Mouse (Mus musculus): ENCODE results near the gene 4930402H24Rik. TPM values are rescaled to one million over a fixed set of nuclear protein-coding genes. Genes with fewer than 3 reads are reported as not detected.

4930402H24Rik gene
- polyA plus RNA-seq, 1 experiment from 2014 or later, result 70.6 TPM

DNA sequence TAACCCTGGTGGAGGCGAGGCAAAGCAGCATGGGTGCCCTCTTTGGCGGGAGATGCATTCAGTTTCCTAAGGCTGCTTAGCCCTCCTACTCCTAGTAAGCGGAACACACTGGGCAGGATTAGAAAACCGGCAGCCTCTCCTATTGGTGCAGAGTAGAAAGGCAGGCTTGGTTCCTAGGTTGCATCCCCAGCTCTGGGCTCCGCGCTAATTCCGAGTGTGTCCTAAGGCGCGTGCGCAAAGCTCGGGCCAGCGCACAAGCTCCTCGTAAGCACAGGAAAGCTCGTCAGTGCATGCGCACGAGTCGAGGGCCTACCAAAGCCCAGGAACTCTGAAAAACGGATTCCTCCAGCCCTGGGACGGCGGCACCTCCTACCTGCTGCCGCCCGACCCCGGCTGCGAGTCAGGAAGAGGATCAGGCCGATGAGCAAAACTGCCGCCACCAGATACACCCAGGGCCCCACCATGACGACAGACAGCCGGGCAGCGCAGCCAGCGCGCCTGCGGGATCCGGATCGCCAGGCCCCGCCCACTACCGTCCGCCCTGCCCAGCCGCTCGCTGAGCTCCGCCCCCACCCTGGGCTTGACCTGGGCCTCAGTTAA, 242.0 kb downstream of the 4930402H24Rik start, which contains the start of gene Ddrgk1:
Gene Ddrgk1 (minus strand): TSS at position 558 of the 600 bp plus-strand sequence.
- peak; percentile 95 for ATAC-seq (ENCODE audit: low FRiP score)
- H3K36me3 ChIP-seq (ENCODE audit: control insufficient read depth, insufficient read depth, low read length), result peaks cover 4% of the 10 kb centered on the region; the same call in 1 of the 2 replicates
- H3K27me3 ChIP-seq (ENCODE audit: control insufficient read depth, insufficient read depth, low read length), result no peaks in the 10 kb centered on the region
- no peaks in the 10 kb centered on the region for H3K9me3 ChIP-seq (ENCODE audit: control insufficient read depth, low read length)
- DNase-seq (ENCODE audit: low spot score), result peak; percentile 94
- H3K4me3 ChIP-seq (ENCODE audit: low read depth, low read length), result peak within 1 kb of the TSS; percentile 59
- H3K4me2 ChIP-seq (replicated peaks; ENCODE audit: low read depth, low read length), result peak within 1 kb of the TSS; percentile 62
- H3K27ac ChIP-seq (ENCODE audit: low read depth, low read length), result peak within 1 kb of the TSS; percentile 97
- under 1% methylated on average over 40 of the region's 40 CpGs for WGBS
- 0 out of 2 replicates have a peak, but pooled peaks cover 2% of the 10 kb centered on the region for H3K4me1 ChIP-seq (replicated peaks; ENCODE audit: control insufficient read depth, insufficient read depth, low read length)
- peak within 1 kb of the TSS; percentile 88 for H3K9ac ChIP-seq (ENCODE audit: low read depth, low read length)

DNA sequence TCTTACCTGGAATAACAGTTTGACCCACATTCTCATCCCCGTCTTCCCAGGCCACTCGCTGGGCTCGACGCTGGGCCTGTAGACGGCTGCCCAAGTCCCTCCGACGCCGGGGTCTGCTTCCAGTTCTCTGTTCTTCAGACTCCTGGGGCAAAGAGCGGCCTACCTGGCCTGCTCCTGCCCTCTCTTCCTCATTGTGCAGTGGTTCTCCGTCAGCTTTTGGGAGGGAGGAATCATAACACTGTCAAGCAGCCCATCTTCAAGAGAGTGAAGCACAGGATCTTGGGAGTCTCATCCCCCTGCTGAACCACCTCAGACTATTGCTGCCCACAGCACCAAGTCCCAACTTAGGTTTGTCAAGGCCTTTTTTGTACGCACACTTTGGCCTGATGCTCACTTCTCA, 242.9 kb downstream of the 4930402H24Rik start:
- H3K4me2 ChIP-seq (replicated peaks; ENCODE audit: low read depth, low read length), result peak overlapping the region; percentile 62
- H3K27ac ChIP-seq (ENCODE audit: low read depth, low read length), result no peak overlapping the region
- ATAC-seq (ENCODE audit: low FRiP score), result no peak
- H3K4me3 ChIP-seq (ENCODE audit: low read depth, low read length), result peak overlapping the region; percentile 59
- H3K36me3 ChIP-seq (ENCODE audit: control insufficient read depth, insufficient read depth, low read length), result peaks cover 4% of the 10 kb centered on the region; the same call in 1 of the 2 replicates
- WGBS, result 92% methylated on average over 11 of the region's 11 CpGs
- no peaks in the 10 kb centered on the region for H3K27me3 ChIP-seq (ENCODE audit: control insufficient read depth, insufficient read depth, low read length)
- no peak for DNase-seq (ENCODE audit: low spot score)
- 0 out of 2 replicates have a peak, but pooled peaks cover 2% of the 10 kb centered on the region for H3K4me1 ChIP-seq (replicated peaks; ENCODE audit: control insufficient read depth, insufficient read depth, low read length)
- no peaks in the 10 kb centered on the region for H3K9me3 ChIP-seq (ENCODE audit: control insufficient read depth, low read length)
- H3K9ac ChIP-seq (ENCODE audit: low read depth, low read length), result peak overlapping the region; percentile 88

DNA sequence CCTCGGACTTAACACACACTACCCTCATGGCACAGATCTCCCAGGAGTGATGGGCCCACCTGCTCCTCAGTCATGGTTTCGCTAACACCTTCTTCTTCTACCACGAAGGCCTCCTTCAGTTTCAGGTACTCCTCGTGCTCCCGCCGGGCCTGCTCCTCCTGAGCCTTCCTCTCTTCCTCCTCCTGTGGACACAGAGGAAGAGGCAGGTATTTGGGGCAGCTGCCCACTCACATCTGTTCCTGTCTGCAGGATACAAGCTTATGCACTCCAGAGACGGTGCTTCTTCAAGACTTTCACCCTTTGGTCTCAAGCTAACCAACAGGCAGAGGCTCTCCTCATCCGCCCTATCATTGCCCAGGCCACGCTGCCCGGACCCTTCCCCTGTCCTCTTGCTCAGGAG, 247.7 kb downstream of the 4930402H24Rik start:
- H3K36me3 ChIP-seq (ENCODE audit: control insufficient read depth, insufficient read depth, low read length), result peaks cover 4% of the 10 kb centered on the region; the same call in 1 of the 2 replicates

DNA sequence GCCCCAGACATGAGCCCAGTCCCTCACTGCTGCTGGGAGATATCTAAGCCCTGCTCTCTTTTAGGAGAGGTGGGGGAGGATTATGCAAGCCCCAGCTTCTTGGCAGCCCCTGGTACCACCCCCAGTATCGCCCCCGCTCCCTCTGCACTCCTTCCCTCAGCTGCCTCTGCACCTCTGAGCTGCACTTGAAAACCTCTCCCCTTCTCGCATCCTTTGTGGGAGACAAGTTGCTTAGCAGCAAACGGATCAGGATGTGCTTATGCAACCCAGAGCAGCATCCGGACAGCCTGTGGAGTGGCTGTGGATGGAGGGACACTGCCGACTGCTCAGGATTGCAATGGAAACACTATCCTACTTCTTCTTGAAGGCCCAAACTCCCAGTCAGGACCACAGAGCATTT, 248.7 kb downstream of the 4930402H24Rik start:
- Histone ChIP-seq H3K4me2 (replicated peaks; ENCODE audit: low read depth, low read length) (no peak overlapping the region), H3K9ac (ENCODE audit: low read depth, low read length) (no peak overlapping the region), H3K27me3 (ENCODE audit: control insufficient read depth, insufficient read depth, low read length) (no peaks in the 10 kb centered on the region), H3K4me3 (ENCODE audit: low read depth, low read length) (no peak overlapping the region), H3K9me3 (ENCODE audit: control insufficient read depth, low read length) (no peaks in the 10 kb centered on the region), H3K27ac (ENCODE audit: low read depth, low read length) (no peak overlapping the region), H3K4me1 (replicated peaks; ENCODE audit: control insufficient read depth, insufficient read depth, low read length) (no peaks in the 10 kb centered on the region), H3K36me3 (ENCODE audit: control insufficient read depth, insufficient read depth, low read length) (peaks cover 4% of the 10 kb centered on the region; the same call in 1 of the 2 replicates)
- ATAC-seq (ENCODE audit: low FRiP score) (no peak), DNase-seq (ENCODE audit: low spot score) (no peak)
- WGBS, result 88% methylated on average over 6 of the region's 6 CpGs

More for the DNA sequence above, 247.7 kb downstream of the 4930402H24Rik start:
- WGBS, result 95% methylated on average over 10 of the region's 10 CpGs
- Histone ChIP-seq H3K4me2 (replicated peaks; ENCODE audit: low read depth, low read length) (no peak overlapping the region), H3K4me3 (ENCODE audit: low read depth, low read length) (no peak overlapping the region), H3K9me3 (ENCODE audit: control insufficient read depth, low read length) (no peaks in the 10 kb centered on the region), H3K4me1 (replicated peaks; ENCODE audit: control insufficient read depth, insufficient read depth, low read length) (0 out of 2 replicates have a peak, but pooled peaks cover 2% of the 10 kb centered on the region), H3K9ac (ENCODE audit: low read depth, low read length) (no peak overlapping the region), H3K27me3 (ENCODE audit: control insufficient read depth, insufficient read depth, low read length) (no peaks in the 10 kb centered on the region), H3K27ac (ENCODE audit: low read depth, low read length) (no peak overlapping the region)
- ATAC-seq (ENCODE audit: low FRiP score) (no peak), DNase-seq (ENCODE audit: low spot score) (no peak)

DNA sequence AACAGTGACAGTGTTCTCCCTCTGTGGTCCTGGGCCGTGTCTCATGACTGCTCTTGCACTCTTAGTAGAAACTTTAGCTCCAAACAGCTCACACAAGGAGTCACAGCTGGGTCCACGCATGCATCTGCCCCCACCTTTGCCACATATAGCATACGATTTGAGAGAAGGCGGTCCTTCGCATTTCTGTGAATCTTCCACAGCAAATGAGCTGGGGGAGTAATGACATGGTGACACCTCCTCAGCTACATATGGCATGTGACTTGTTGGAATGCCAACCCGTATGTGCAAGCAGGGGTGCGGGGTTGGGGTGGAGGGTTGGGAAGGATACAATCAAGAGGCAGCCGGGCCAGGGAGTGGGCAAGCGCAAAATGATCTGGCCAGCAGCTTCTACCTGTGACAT, 249.7 kb downstream of the 4930402H24Rik start:
- Histone ChIP-seq H3K4me3 (ENCODE audit: low read depth, low read length) (no peak overlapping the region), H3K36me3 (ENCODE audit: control insufficient read depth, insufficient read depth, low read length) (peaks cover 2% of the 10 kb centered on the region; the same call in 1 of the 2 replicates), H3K9ac (ENCODE audit: low read depth, low read length) (no peak overlapping the region), H3K4me2 (replicated peaks; ENCODE audit: low read depth, low read length) (no peak overlapping the region), H3K27ac (ENCODE audit: low read depth, low read length) (no peak overlapping the region), H3K27me3 (ENCODE audit: control insufficient read depth, insufficient read depth, low read length) (no peaks in the 10 kb centered on the region), H3K4me1 (replicated peaks; ENCODE audit: control insufficient read depth, insufficient read depth, low read length) (no peaks in the 10 kb centered on the region), H3K9me3 (ENCODE audit: control insufficient read depth, low read length) (no peaks in the 10 kb centered on the region)
- DNase-seq (ENCODE audit: low spot score) (no peak), ATAC-seq (ENCODE audit: low FRiP score) (no peak)
- WGBS, result 92% methylated on average over 9 of the region's 9 CpGs

Other genes with a start within 250 kb of the 4930402H24Rik start
- gene Ddrgk1, start 241.7 kb downstream of the 4930402H24Rik start, polyA plus RNA-seq (2014; fragmentation: Nextera tagmentation; extraction: Ambion mirVana), result 50.2 and 57.7 TPM in 2 replicates
- gene Itpa, start 238.8 kb downstream of the 4930402H24Rik start, polyA plus RNA-seq (2014; fragmentation: Nextera tagmentation; extraction: Ambion mirVana), result 132 and 137 TPM in 2 replicates
- gene Slc4a11, start 208.9 kb downstream of the 4930402H24Rik start, polyA plus RNA-seq (2014; fragmentation: Nextera tagmentation; extraction: Ambion mirVana), result 0.15 and 0.39 TPM in 2 replicates
- 9.3 and 9.9 TPM in 2 replicates for gene Atrn, start 89 bp upstream of the 4930402H24Rik start, polyA plus RNA-seq (2014; fragmentation: Nextera tagmentation; extraction: Ambion mirVana)
- gene Gfra4, start 136.7 kb upstream of the 4930402H24Rik start, polyA plus RNA-seq (2014; fragmentation: Nextera tagmentation; extraction: Ambion mirVana), result 5.6 and 6.1 TPM in 2 replicates
- 0.54 and 0.66 TPM in 2 replicates for gene Adam33, start 157.4 kb upstream of the 4930402H24Rik start, polyA plus RNA-seq (2014; fragmentation: Nextera tagmentation; extraction: Ambion mirVana)
- 0.10 and 0.15 TPM in 2 replicates for gene Siglec1, start 180.4 kb upstream of the 4930402H24Rik start, polyA plus RNA-seq (2014; fragmentation: Nextera tagmentation; extraction: Ambion mirVana)
- 4.0 and 4.6 TPM in 2 replicates for gene Hspa12b, start 220.9 kb upstream of the 4930402H24Rik start, polyA plus RNA-seq (2014; fragmentation: Nextera tagmentation; extraction: Ambion mirVana)
- gene Gm11037, start 227.1 kb upstream of the 4930402H24Rik start, polyA plus RNA-seq (2014; fragmentation: Nextera tagmentation; extraction: Ambion mirVana), result not detected in 2 replicates

All from hindbrain, embryonic 11.5 days (tissue).